Mouse (Mus musculus): ENCODE measurements around the gene Atp2b2. TPM values are rescaled to one million over a fixed set of nuclear protein-coding genes. Genes with fewer than 3 reads are reported as not detected.

Gene Atp2b2
- total RNA-seq, 1 experiment, result 0.67 TPM

DNA sequence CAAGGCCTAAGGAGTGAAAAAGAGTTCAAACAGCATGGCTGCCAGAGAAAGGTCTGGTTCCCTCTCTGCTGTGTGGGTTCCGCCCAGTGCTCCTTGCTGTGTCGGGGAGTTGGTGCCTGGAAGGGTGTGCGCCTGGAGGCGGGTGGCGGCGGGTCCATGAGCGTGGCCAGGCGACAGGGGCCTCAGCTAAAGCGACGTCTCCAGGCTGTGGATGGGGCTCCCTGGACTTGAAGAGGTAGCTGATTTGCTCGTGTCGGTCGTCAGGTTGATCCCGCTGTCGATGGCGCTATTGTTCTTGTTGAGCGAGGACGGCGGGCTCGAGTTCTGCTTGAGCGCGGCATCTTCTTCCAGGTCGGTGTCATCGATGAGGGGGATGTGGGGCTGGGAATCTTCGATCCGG lies 294.1 kb downstream of the Atp2b2 start:
- H3K4me1 ChIP-seq (ENCODE audit: control insufficient read depth in 2 of 2, insufficient read depth in 2 of 2, low read length in 2 of 2, poor library complexity in 1 of 2), result peaks cover 0 to 9% of the 10 kb centered on the region in 2 experiments; a peak in 2 of 4 replicates
- in situ Hi-C loops (cut with MboI; ENCODE audit: low sequenced_read_pairs in 2 of 2, unreplicated experiment in 2 of 2), result no loop called here
- H3K36me3 ChIP-seq (ENCODE audit: control insufficient read depth, insufficient read depth, low read length, poor library complexity, severe bottlenecking), result no peaks in the 10 kb centered on the region
- H3K4me3 ChIP-seq (ENCODE audit: insufficient read depth in 1 of 2, low read depth in 1 of 2, low read length in 2 of 2, poor library complexity in 1 of 2, severe bottlenecking in 1 of 2), result peak overlapping the region; percentile 49 to 54
- peak overlapping the region; percentile 68 for H3K9ac ChIP-seq (ENCODE audit: insufficient read depth, low read depth, low read length, poor library complexity, severe bottlenecking)
- TF ChIP-seq CHD2 (IDR thresholded peaks at IDR 0.05; ENCODE audit: low read depth, low read length), result no peak
- TF ChIP-seq HCFC1 (IDR thresholded peaks at IDR 0.05; ENCODE audit: borderline replicate concordance, insufficient read depth, low read length), result no peak
- no peak for TF ChIP-seq ZC3H11A (IDR thresholded peaks at IDR 0.05; ENCODE audit: borderline replicate concordance, low read depth, low read length)
- no peak for TF ChIP-seq MAFK (IDR thresholded peaks at IDR 0.05; ENCODE audit: insufficient read depth, low read depth, low read length)
- TF ChIP-seq ZNF384 (IDR thresholded peaks at IDR 0.05; ENCODE audit: low read depth, low read length), result no peak
- no peaks in the 10 kb centered on the region for H3K9me3 ChIP-seq (ENCODE audit: control insufficient read depth, insufficient read depth, low read depth, low read length)
- peak; percentile 33 for DNase-seq (ENCODE audit: low read depth, low spot score)
- H3K27ac ChIP-seq (ENCODE audit: insufficient read depth, low read depth, low read length, poor library complexity, severe bottlenecking), result no peak overlapping the region

DNA sequence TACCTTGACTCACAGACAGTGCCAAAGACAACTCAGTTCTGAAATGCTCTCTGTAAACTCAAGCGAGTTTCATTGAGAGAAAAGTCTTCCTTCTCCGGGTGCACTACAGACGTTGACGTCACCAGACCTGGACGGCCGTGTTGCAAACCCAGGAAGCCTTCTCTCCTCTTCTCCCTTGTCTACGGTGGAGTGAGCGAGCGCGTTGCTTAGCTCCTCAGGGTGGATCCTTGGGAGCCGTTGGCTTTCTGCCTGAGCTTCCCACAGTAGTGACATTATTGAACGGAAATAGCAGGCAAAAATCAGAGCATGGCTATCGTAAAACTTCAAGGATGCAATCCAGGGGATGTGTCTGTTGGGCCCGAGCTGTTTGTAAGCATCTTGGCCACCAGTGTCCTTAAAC lies 295.1 kb downstream of the Atp2b2 start:
- TF ChIP-seq MAFK (IDR thresholded peaks at IDR 0.05; ENCODE audit: insufficient read depth, low read depth, low read length) (no peak), ZC3H11A (IDR thresholded peaks at IDR 0.05; ENCODE audit: borderline replicate concordance, low read depth, low read length) (no peak), HCFC1 (IDR thresholded peaks at IDR 0.05; ENCODE audit: borderline replicate concordance, insufficient read depth, low read length) (no peak)
- Histone ChIP-seq H3K4me1 (ENCODE audit: control insufficient read depth in 2 of 2, insufficient read depth in 2 of 2, low read length in 2 of 2, poor library complexity in 1 of 2) (peaks cover 0 to 9% of the 10 kb centered on the region in 2 experiments; a peak in 2 of 4 replicates), H3K9ac (ENCODE audit: insufficient read depth, low read depth, low read length, poor library complexity, severe bottlenecking) (no peak overlapping the region), H3K36me3 (ENCODE audit: control insufficient read depth, insufficient read depth, low read length, poor library complexity, severe bottlenecking) (no peaks in the 10 kb centered on the region), H3K27ac (ENCODE audit: insufficient read depth, low read depth, low read length, poor library complexity, severe bottlenecking) (no peak overlapping the region), H3K9me3 (ENCODE audit: control insufficient read depth, insufficient read depth, low read depth, low read length) (no peaks in the 10 kb centered on the region), H3K4me3 (ENCODE audit: insufficient read depth in 1 of 2, low read depth in 1 of 2, low read length in 2 of 2, poor library complexity in 1 of 2, severe bottlenecking in 1 of 2) (no peak overlapping the region)
- no peak for DNase-seq (ENCODE audit: low read depth, low spot score)
- in situ Hi-C loops (cut with MboI; ENCODE audit: low sequenced_read_pairs in 2 of 2, unreplicated experiment in 2 of 2), result no loop called here

DNA sequence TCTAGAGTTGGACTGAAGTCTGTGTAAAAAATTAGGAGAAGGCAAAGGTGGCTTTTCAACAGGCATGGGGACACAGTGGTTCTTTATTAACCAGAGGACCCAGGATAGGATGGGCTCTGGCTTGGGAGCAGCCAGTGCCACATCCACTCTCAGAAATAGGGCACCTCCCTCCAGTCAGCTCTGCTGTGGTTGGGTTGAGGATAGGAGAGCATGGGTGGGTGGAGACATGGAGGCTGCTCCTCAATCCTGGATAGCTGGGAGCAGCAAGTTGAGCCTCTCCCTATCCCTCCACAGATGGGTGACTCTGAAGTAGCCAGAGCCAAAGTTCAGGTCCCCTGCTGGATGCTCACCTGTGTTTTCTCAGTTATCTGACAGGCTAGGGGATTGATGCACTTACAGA lies 297.3 kb downstream of the Atp2b2 start:
- no peak for DNase-seq (ENCODE audit: low read depth, low spot score)
- H3K36me3 ChIP-seq (ENCODE audit: control insufficient read depth, insufficient read depth, low read length, poor library complexity, severe bottlenecking), result no peaks in the 10 kb centered on the region
- H3K4me3 ChIP-seq (ENCODE audit: insufficient read depth in 1 of 2, low read depth in 1 of 2, low read length in 2 of 2, poor library complexity in 1 of 2, severe bottlenecking in 1 of 2), result no peak overlapping the region
- peaks cover 0 to 9% of the 10 kb centered on the region in 2 experiments; a peak in 2 of 4 replicates for H3K4me1 ChIP-seq (ENCODE audit: control insufficient read depth in 2 of 2, insufficient read depth in 2 of 2, low read length in 2 of 2, poor library complexity in 1 of 2)
- no peak for TF ChIP-seq ZC3H11A (IDR thresholded peaks at IDR 0.05; ENCODE audit: borderline replicate concordance, low read depth, low read length)
- no peak for TF ChIP-seq ZNF384 (IDR thresholded peaks at IDR 0.05; ENCODE audit: low read depth, low read length)
- no peak for TF ChIP-seq HCFC1 (IDR thresholded peaks at IDR 0.05; ENCODE audit: borderline replicate concordance, insufficient read depth, low read length)
- no peak for TF ChIP-seq CHD2 (IDR thresholded peaks at IDR 0.05; ENCODE audit: low read depth, low read length)
- in situ Hi-C loops (cut with MboI; ENCODE audit: low sequenced_read_pairs in 2 of 2, unreplicated experiment in 2 of 2), result no loop called here
- no peak overlapping the region for H3K27ac ChIP-seq (ENCODE audit: insufficient read depth, low read depth, low read length, poor library complexity, severe bottlenecking)
- no peaks in the 10 kb centered on the region for H3K9me3 ChIP-seq (ENCODE audit: control insufficient read depth, insufficient read depth, low read depth, low read length)
- no peak overlapping the region for H3K9ac ChIP-seq (ENCODE audit: insufficient read depth, low read depth, low read length, poor library complexity, severe bottlenecking)

DNA sequence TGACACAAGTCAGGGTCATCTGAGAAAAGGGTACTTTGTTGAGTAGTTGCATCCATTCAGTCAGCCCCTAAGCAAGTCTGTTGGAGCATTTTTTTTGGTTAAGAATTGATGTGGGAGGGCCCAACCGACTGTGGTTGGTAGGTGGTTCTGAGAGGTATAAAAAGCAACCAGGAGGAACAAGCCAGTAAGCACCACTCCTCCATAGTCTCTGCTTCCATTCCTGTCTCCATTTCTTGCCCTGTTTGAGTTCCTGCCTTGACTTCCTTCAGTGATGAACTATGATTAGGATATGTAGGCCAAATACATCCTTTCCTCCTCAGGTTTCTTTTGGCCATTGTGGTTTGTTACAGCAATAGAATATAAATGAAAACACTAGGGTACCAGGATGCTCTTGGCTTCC lies 299.3 kb downstream of the Atp2b2 start:
- no peak for DNase-seq (ENCODE audit: low read depth, low spot score)
- TF ChIP-seq ZNF384 (IDR thresholded peaks at IDR 0.05; ENCODE audit: low read depth, low read length) (no peak), CHD2 (IDR thresholded peaks at IDR 0.05; ENCODE audit: low read depth, low read length) (no peak), ZC3H11A (IDR thresholded peaks at IDR 0.05; ENCODE audit: borderline replicate concordance, low read depth, low read length) (no peak), MAFK (IDR thresholded peaks at IDR 0.05; ENCODE audit: insufficient read depth, low read depth, low read length) (no peak), HCFC1 (IDR thresholded peaks at IDR 0.05; ENCODE audit: borderline replicate concordance, insufficient read depth, low read length) (no peak)

DNA sequence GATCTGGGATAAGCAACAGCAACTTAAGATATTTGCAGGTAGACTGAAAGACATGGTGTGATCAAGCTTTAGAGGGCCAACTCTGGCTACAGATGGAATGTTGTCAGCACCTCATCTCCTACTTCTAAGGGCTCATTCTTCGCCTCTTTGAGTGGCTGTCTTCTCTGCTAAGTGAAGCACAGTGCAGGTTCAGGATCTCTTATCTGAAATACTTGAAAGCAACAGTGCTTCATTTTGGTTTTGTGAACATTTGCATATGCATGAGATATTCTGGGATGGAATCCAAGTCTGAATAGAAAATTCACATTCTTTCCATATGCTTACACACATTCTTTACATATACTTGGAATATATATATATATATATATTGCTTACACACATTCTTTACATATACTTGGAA lies 300.1 kb downstream of the Atp2b2 start:
- Histone ChIP-seq H3K4me3 (ENCODE audit: insufficient read depth in 1 of 2, low read depth in 1 of 2, low read length in 2 of 2, poor library complexity in 1 of 2, severe bottlenecking in 1 of 2) (no peak overlapping the region), H3K4me1 (ENCODE audit: control insufficient read depth in 2 of 2, insufficient read depth in 2 of 2, low read length in 2 of 2, poor library complexity in 1 of 2) (peaks cover 0 to 3% of the 10 kb centered on the region in 2 experiments; a peak in 1 of 4 replicates), H3K9ac (ENCODE audit: insufficient read depth, low read depth, low read length, poor library complexity, severe bottlenecking) (no peak overlapping the region), H3K9me3 (ENCODE audit: control insufficient read depth, insufficient read depth, low read depth, low read length) (no peaks in the 10 kb centered on the region), H3K36me3 (ENCODE audit: control insufficient read depth, insufficient read depth, low read length, poor library complexity, severe bottlenecking) (no peaks in the 10 kb centered on the region; the same call in 1 of the 2 replicates), H3K27ac (ENCODE audit: insufficient read depth, low read depth, low read length, poor library complexity, severe bottlenecking) (no peak overlapping the region)
- in situ Hi-C loops (cut with MboI; ENCODE audit: low sequenced_read_pairs in 2 of 2, unreplicated experiment in 2 of 2), result no loop called here
- no peak for DNase-seq (ENCODE audit: low read depth, low spot score)
- TF ChIP-seq HCFC1 (IDR thresholded peaks at IDR 0.05; ENCODE audit: borderline replicate concordance, insufficient read depth, low read length) (no peak), MAFK (IDR thresholded peaks at IDR 0.05; ENCODE audit: insufficient read depth, low read depth, low read length) (no peak), ZC3H11A (IDR thresholded peaks at IDR 0.05; ENCODE audit: borderline replicate concordance, low read depth, low read length) (no peak), CHD2 (IDR thresholded peaks at IDR 0.05; ENCODE audit: low read depth, low read length) (no peak), ZNF384 (IDR thresholded peaks at IDR 0.05; ENCODE audit: low read depth, low read length) (no peak)

More for the DNA sequence above, 299.3 kb downstream of the Atp2b2 start:
- H3K27ac ChIP-seq (ENCODE audit: insufficient read depth, low read depth, low read length, poor library complexity, severe bottlenecking), result no peak overlapping the region
- H3K36me3 ChIP-seq (ENCODE audit: control insufficient read depth, insufficient read depth, low read length, poor library complexity, severe bottlenecking), result no peaks in the 10 kb centered on the region
- H3K4me1 ChIP-seq (ENCODE audit: control insufficient read depth in 2 of 2, insufficient read depth in 2 of 2, low read length in 2 of 2, poor library complexity in 1 of 2), result peaks cover 0 to 3% of the 10 kb centered on the region in 2 experiments; a peak in 1 of 4 replicates
- in situ Hi-C loops (cut with MboI; ENCODE audit: low sequenced_read_pairs in 2 of 2, unreplicated experiment in 2 of 2), result no loop called here
- H3K4me3 ChIP-seq (ENCODE audit: insufficient read depth in 1 of 2, low read depth in 1 of 2, low read length in 2 of 2, poor library complexity in 1 of 2, severe bottlenecking in 1 of 2), result no peak overlapping the region
- H3K9me3 ChIP-seq (ENCODE audit: control insufficient read depth, insufficient read depth, low read depth, low read length), result no peaks in the 10 kb centered on the region
- H3K9ac ChIP-seq (ENCODE audit: insufficient read depth, low read depth, low read length, poor library complexity, severe bottlenecking), result no peak overlapping the region
